Mouse (Mus musculus) midbrain, embryonic 14.5 days (tissue): ENCODE measurements around the gene Olfr549. TPM values are rescaled to one million over a fixed set of nuclear protein-coding genes. Genes with fewer than 3 reads are reported as not detected.

Experiments
- ATAC-seq: fragments of 200-750 bp; cut with Nextera tagmentation; 2 replicates; pipeline ENCODE4 v1.8.0; 2017; ENCODE audit warnings: moderate number of reproducible peaks, moderate library complexity; ENCODE audit not compliant: low FRiP score, low TSS enrichment
- DNase-seq: peaks from one replicate; pipeline ENCODE4 v3.0.0-alpha.2; 2015
- H3K27ac ChIP-seq: fragments of 300-500 bp; sonication (generic); replicated peaks from 2 replicates; pipeline ENCODE4 v1.5.1; 2014; ENCODE audit warnings: mild to moderate bottlenecking, low read depth, low read length, moderate library complexity
- H3K27me3 ChIP-seq: fragments of 300-500 bp; sonication (generic); 2 replicates; pipeline ENCODE4 v1.6.1; 2014; ENCODE audit warnings: low read length, control low read depth, mixed read lengths; ENCODE audit not compliant: control insufficient read depth, insufficient read depth
- H3K36me3 ChIP-seq: fragments of 300-500 bp; sonication (generic); 2 replicates; pipeline ENCODE4 v1.6.1; 2014; ENCODE audit warnings: low read length, control low read depth; ENCODE audit not compliant: control insufficient read depth, insufficient read depth
- H3K4me1 ChIP-seq: fragments of 300-500 bp; sonication (generic); 2 replicates; pipeline ENCODE4 v1.6.1; 2014; ENCODE audit warnings: mild to moderate bottlenecking, antibody characterized with exemption, low read length, control low read depth; ENCODE audit not compliant: control insufficient read depth, insufficient read depth
- H3K4me2 ChIP-seq: fragments of 300-500 bp; sonication (generic); 2 replicates; pipeline ENCODE4 v1.6.1; 2014; ENCODE audit warnings: mild to moderate bottlenecking, low read length, moderate library complexity
- H3K4me3 ChIP-seq: fragments of 300-500 bp; sonication (generic); replicated peaks from 2 replicates; pipeline ENCODE4 v1.5.1; 2014; ENCODE audit warnings: low read depth, low read length
- H3K9ac ChIP-seq: fragments of 300-500 bp; sonication (generic); replicated peaks from 2 replicates; pipeline ENCODE4 v1.6.1; 2014; ENCODE audit warnings: mild to moderate bottlenecking, low read length, moderate library complexity
- H3K9me3 ChIP-seq: fragments of 300-500 bp; sonication (generic); 2 replicates; pipeline ENCODE4 v1.6.1; 2016; ENCODE audit warnings: low read length, control low read depth, mixed read lengths; ENCODE audit not compliant: control insufficient read depth
- WGBS: fragments of 180-500 bp; shearing (Covaris S2); extraction: QIAGEN DNeasy Blood & Tissue Kit; methylation state at CpG from one replicate; pipeline ENCODE4 v1.1.7; 2014; 5-methylcytosine and 5-hydroxymethylcytosine counted together
- polyA plus RNA-seq: library from polyadenylated mRNA; unstranded; fragments of >200 nt; fragmentation: Nextera tagmentation; extraction: Ambion mirVana; gene quantifications from 2 replicates; pipeline ENCODE4 v1.2.1, GENCODE M21; 2014

Olfr549 gene
- polyA plus RNA-seq: not detected in 2 replicates

GRCm38 (mm10) chr7:102549570-102549969 lies at the start of gene Olfr549:
TSS of gene Olfr549 (plus strand) at chr7:102549870.
- ATAC-seq (no peak), DNase-seq (no peak)
- 88% methylated on average over 3 of the region's 3 CpGs for WGBS
- Histone ChIP-seq H3K4me3 (no peak within 1 kb of the TSS), H3K4me2 (no peak within 1 kb of the TSS), H3K9ac (no peak within 1 kb of the TSS), H3K4me1 (no peaks in the 10 kb centered on the region), H3K36me3 (no peaks in the 10 kb centered on the region), H3K27ac (no peak within 1 kb of the TSS), H3K27me3 (no peaks in the 10 kb centered on the region), H3K9me3 (no peaks in the 10 kb centered on the region)

GRCm38 (mm10) chr7:102501986-102502385 lies 47.7 kb upstream of the Olfr549 start:
- no peak overlapping the region for H3K9ac ChIP-seq
- H3K4me1 ChIP-seq: no peaks in the 10 kb centered on the region
- H3K27me3 ChIP-seq: no peaks in the 10 kb centered on the region
- ATAC-seq (no peak), DNase-seq (no peak)
- no peak overlapping the region for H3K4me2 ChIP-seq
- WGBS: 87% methylated on average over 5 of the region's 5 CpGs
- H3K9me3 ChIP-seq: no peaks in the 10 kb centered on the region
- no peak overlapping the region for H3K4me3 ChIP-seq
- H3K36me3 ChIP-seq: no peaks in the 10 kb centered on the region
- no peak overlapping the region for H3K27ac ChIP-seq

- H3K4me1 ChIP-seq: no peaks in the 10 kb centered on the region
- H3K9me3 ChIP-seq: no peaks in the 10 kb centered on the region
- ATAC-seq (peak; percentile 75), DNase-seq (peak; percentile 86)
- no peaks in the 10 kb centered on the region for H3K36me3 ChIP-seq
- no peak overlapping the region for H3K9ac ChIP-seq
- H3K27ac ChIP-seq: no peak overlapping the region
- no peak overlapping the region for H3K4me2 ChIP-seq
- WGBS: 44% methylated on average over 3 of the region's 3 CpGs
- no peak overlapping the region for H3K4me3 ChIP-seq
- no peaks in the 10 kb centered on the region for H3K27me3 ChIP-seq
Measured at GRCm38 (mm10) chr7:102506848-102507247, 42.8 kb upstream of the Olfr549 start.

- WGBS: 90% methylated on average over 9 of the region's 9 CpGs
- Histone ChIP-seq H3K9ac (no peak overlapping the region), H3K27ac (no peak overlapping the region), H3K4me1 (0 out of 2 replicates have a peak, but pooled peaks cover 3% of the 10 kb centered on the region), H3K27me3 (no peaks in the 10 kb centered on the region), H3K4me2 (no peak overlapping the region), H3K36me3 (no peaks in the 10 kb centered on the region), H3K9me3 (no peaks in the 10 kb centered on the region), H3K4me3 (no peak overlapping the region)
- no peak for ATAC-seq
- DNase-seq: no peak
Measured at GRCm38 (mm10) chr7:102508066-102508465, 41.6 kb upstream of the Olfr549 start.

GRCm38 (mm10) chr7:102508666-102509065 lies 41.0 kb upstream of the Olfr549 start:
- no peaks in the 10 kb centered on the region for H3K27me3 ChIP-seq
- no peak overlapping the region for H3K4me3 ChIP-seq
- 90% methylated on average over 6 of the region's 6 CpGs for WGBS
- H3K27ac ChIP-seq: no peak overlapping the region
- no peak overlapping the region for H3K4me2 ChIP-seq
- no peaks in the 10 kb centered on the region for H3K9me3 ChIP-seq
- no peak for ATAC-seq
- H3K36me3 ChIP-seq: no peaks in the 10 kb centered on the region
- H3K9ac ChIP-seq: no peak overlapping the region
- 0 out of 2 replicates have a peak, but pooled peaks cover 3% of the 10 kb centered on the region for H3K4me1 ChIP-seq
- DNase-seq: no peak

GRCm38 (mm10) chr7:102509726-102510125 lies 39.9 kb upstream of the Olfr549 start:
- 79% methylated on average over 7 of the region's 7 CpGs for WGBS
- ATAC-seq: no peak

GRCm38 (mm10) chr7:102511927-102512326 lies 37.7 kb upstream of the Olfr549 start:
- no peak for DNase-seq
- Histone ChIP-seq H3K4me1 (0 out of 2 replicates have a peak, but pooled peaks cover 3% of the 10 kb centered on the region), H3K4me2 (no peak overlapping the region), H3K4me3 (no peak overlapping the region), H3K9ac (no peak overlapping the region), H3K27me3 (no peaks in the 10 kb centered on the region), H3K9me3 (no peaks in the 10 kb centered on the region), H3K36me3 (no peaks in the 10 kb centered on the region), H3K27ac (no peak overlapping the region)
- WGBS: 91% methylated on average over 10 of the region's 10 CpGs
- ATAC-seq: no peak

More at GRCm38 (mm10) chr7:102509726-102510125, 39.9 kb upstream of the Olfr549 start:
- Histone ChIP-seq H3K36me3 (no peaks in the 10 kb centered on the region), H3K9me3 (no peaks in the 10 kb centered on the region), H3K27ac (no peak overlapping the region), H3K27me3 (no peaks in the 10 kb centered on the region), H3K4me2 (no peak overlapping the region), H3K4me1 (0 out of 2 replicates have a peak, but pooled peaks cover 3% of the 10 kb centered on the region), H3K4me3 (no peak overlapping the region), H3K9ac (no peak overlapping the region)
- no peak for DNase-seq

- no peaks in the 10 kb centered on the region for H3K27me3 ChIP-seq
- 0 out of 2 replicates have a peak, but pooled peaks cover 3% of the 10 kb centered on the region for H3K4me1 ChIP-seq
- ATAC-seq (peak; percentile 92), DNase-seq (peak; percentile 96)
- peak overlapping the region; percentile 76 for H3K9ac ChIP-seq
- WGBS: under 1% methylated on average over 54 of the region's 54 CpGs
- peak overlapping the region; percentile 90 for H3K4me2 ChIP-seq
- no peaks in the 10 kb centered on the region for H3K36me3 ChIP-seq
- H3K4me3 ChIP-seq: peak overlapping the region; percentile 55
- H3K27ac ChIP-seq: no peak overlapping the region
- H3K9me3 ChIP-seq: no peaks in the 10 kb centered on the region
Measured at GRCm38 (mm10) chr7:102512814-102513435, 36.7 kb upstream of the Olfr549 start.

GRCm38 (mm10) chr7:102514144-102514543 lies 35.5 kb upstream of the Olfr549 start:
- no peak overlapping the region for H3K27ac ChIP-seq
- 0 out of 2 replicates have a peak, but pooled peaks cover 3% of the 10 kb centered on the region for H3K4me1 ChIP-seq
- ATAC-seq: no peak
- no peaks in the 10 kb centered on the region for H3K27me3 ChIP-seq
- H3K9ac ChIP-seq: no peak overlapping the region
- H3K4me3 ChIP-seq: no peak overlapping the region
- no peak overlapping the region for H3K4me2 ChIP-seq
- no peaks in the 10 kb centered on the region for H3K36me3 ChIP-seq
- no peak for DNase-seq
- H3K9me3 ChIP-seq: no peaks in the 10 kb centered on the region
- 82% methylated on average over 4 of the region's 4 CpGs for WGBS
